Mouse (Mus musculus) urinary bladder, postnatal 14 days (tissue): ENCODE measurements at regions not wholly inside any gene's neighbourhood (a gene's known extent, or its start where the extent isn't known, plus 50 kb on each side); places are given as distances from the start of the nearest gene placed in this dataset.

Source experiments
- DNase-seq: peaks from one replicate; pipeline ENCODE4 v3.0.0; 2021; ENCODE audit warnings: low spot score

- no peak for DNase-seq
Measured at GRCm38 (mm10) chr12:7919709-7920324, 57.6 kb upstream of the Apob start.

GRCm38 (mm10) chr12:7920888-7921287 lies 56.6 kb upstream of the Apob start:
- no peak for DNase-seq
